Mouse (Mus musculus) hindbrain, embryonic 14.5 days (tissue): ENCODE results near the gene H2al1h. TPM values are rescaled to one million over a fixed set of nuclear protein-coding genes. Genes with fewer than 3 reads are reported as not detected.
"Not testable (repeated sequence)": the region's sequence is repeated elsewhere in the genome, so short reads cannot be mapped to it uniquely, and the experiment has no call there.

Source experiments
- ATAC-seq: fragments of 200-750 bp; cut with Nextera tagmentation; 2 replicates; pipeline ENCODE4 v1.8.0; 2017; ENCODE audit warnings: moderate number of reproducible peaks, mild to moderate bottlenecking, moderate TSS enrichment, moderate library complexity; ENCODE audit not compliant: low FRiP score
- DNase-seq: peaks from one replicate; pipeline ENCODE4 v3.0.0-alpha.2; 2015; ENCODE audit warnings: low spot score
- H3K27ac ChIP-seq: fragments of 300-500 bp; sonication (generic); 2 replicates; pipeline ENCODE4 v1.5.1; 2014; ENCODE audit warnings: mild to moderate bottlenecking, moderate library complexity
- H3K27me3 ChIP-seq: fragments of 300-500 bp; sonication (generic); 2 replicates; pipeline ENCODE4 v1.6.1; 2014; ENCODE audit warnings: mild to moderate bottlenecking, low read length, mixed read lengths; ENCODE audit not compliant: control insufficient read depth, insufficient read depth
- H3K36me3 ChIP-seq: fragments of 300-500 bp; sonication (generic); replicated peaks from 2 replicates; pipeline ENCODE4 v1.6.1; 2014; ENCODE audit not compliant: control insufficient read depth, insufficient read depth
- H3K4me1 ChIP-seq: fragments of 300-500 bp; sonication (generic); replicated peaks from 2 replicates; pipeline ENCODE4 v1.6.1; 2014; ENCODE audit warnings: antibody characterized with exemption, low read length, mixed read lengths; ENCODE audit not compliant: control insufficient read depth, insufficient read depth
- H3K4me2 ChIP-seq: fragments of 300-500 bp; sonication (generic); replicated peaks from 2 replicates; pipeline ENCODE4 v1.6.1; 2014; ENCODE audit warnings: mild to moderate bottlenecking, moderate library complexity
- H3K4me3 ChIP-seq: fragments of 300-500 bp; sonication (generic); replicated peaks from 2 replicates; pipeline ENCODE4 v1.5.1; 2014; ENCODE audit warnings: mild to moderate bottlenecking, low read length
- H3K9ac ChIP-seq: fragments of 300-500 bp; sonication (generic); 2 replicates; pipeline ENCODE4 v1.6.1; 2014
- H3K9me3 ChIP-seq: fragments of 300-500 bp; sonication (generic); 2 replicates; pipeline ENCODE4 v1.6.1; 2016; ENCODE audit warnings: low read length; ENCODE audit not compliant: control insufficient read depth
- WGBS: fragments of 180-500 bp; shearing (Covaris S2); extraction: QIAGEN DNeasy Blood & Tissue Kit; methylation state at CpG from one replicate; pipeline ENCODE4 v1.1.7; 2014; 5-methylcytosine and 5-hydroxymethylcytosine counted together
- polyA plus RNA-seq: library from polyadenylated mRNA; unstranded; fragments of >200 nt; fragmentation: Nextera tagmentation; extraction: Ambion mirVana; gene quantifications from 2 replicates; pipeline ENCODE4 v1.2.1, GENCODE M21; 2014

H2al1h gene
- polyA plus RNA-seq, 1 experiment from 2014 or later = not detected

DNA sequence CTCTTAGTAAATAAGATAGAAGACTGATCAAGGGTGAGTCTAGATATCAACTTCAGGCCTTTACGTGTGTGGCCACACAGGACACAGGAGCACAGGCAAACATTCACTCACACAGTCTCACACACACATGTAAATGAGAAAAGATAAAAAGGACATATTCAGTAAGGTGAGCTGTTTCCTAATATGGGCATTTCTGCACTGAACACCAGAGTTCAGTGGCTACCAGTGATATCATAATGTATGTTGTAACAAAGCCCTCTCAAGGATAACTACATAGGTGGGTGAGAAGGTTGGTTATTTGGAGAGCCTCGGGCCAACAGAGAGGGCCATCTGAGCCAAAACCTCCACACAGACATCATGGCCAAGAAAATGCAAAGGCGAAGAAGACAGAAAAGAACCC is 9.7 kb upstream of the H2al1h start, which contains the start of gene H2al1e:
Gene H2al1e, plus strand, starts transcription at position 301 of the 400 bp plus-strand sequence.
- not testable (repeated sequence) for H3K9ac ChIP-seq, H3K4me3 ChIP-seq, ATAC-seq, H3K36me3 ChIP-seq, H3K27me3 ChIP-seq, DNase-seq, H3K9me3 ChIP-seq, H3K27ac ChIP-seq, H3K4me2 ChIP-seq, H3K4me1 ChIP-seq
- no CpG with 5 or more reads among the region's 3 CpGs for WGBS

DNA sequence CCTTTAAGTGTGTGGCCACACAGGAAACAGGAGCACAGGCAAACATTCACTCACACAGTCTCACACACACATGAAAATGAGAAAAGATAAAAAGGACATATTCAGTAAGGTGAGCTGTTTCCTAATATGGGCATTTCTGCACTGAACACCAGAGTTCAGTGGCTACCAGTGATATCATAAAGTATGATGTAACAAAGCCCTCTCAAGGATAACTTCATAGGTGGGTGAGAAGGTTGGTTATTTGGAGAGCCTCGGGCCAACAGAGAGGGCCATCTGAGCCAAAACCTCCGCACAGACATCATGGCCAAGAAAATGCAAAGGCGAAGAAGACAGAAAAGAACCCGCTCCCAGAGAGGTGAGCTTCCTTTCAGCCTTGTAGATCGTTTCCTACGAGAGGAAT is 6.4 kb upstream of the H2al1h start, which contains the start of gene H2al1f:
Gene H2al1f, plus strand, starts transcription at position 301 of the 400 bp plus-strand sequence.
- not testable (repeated sequence) for H3K9me3 ChIP-seq, H3K9ac ChIP-seq, H3K4me3 ChIP-seq, DNase-seq, H3K4me2 ChIP-seq, H3K36me3 ChIP-seq, ATAC-seq, H3K4me1 ChIP-seq, H3K27ac ChIP-seq, H3K27me3 ChIP-seq
- WGBS = no CpG with 5 or more reads among the region's 6 CpGs

DNA sequence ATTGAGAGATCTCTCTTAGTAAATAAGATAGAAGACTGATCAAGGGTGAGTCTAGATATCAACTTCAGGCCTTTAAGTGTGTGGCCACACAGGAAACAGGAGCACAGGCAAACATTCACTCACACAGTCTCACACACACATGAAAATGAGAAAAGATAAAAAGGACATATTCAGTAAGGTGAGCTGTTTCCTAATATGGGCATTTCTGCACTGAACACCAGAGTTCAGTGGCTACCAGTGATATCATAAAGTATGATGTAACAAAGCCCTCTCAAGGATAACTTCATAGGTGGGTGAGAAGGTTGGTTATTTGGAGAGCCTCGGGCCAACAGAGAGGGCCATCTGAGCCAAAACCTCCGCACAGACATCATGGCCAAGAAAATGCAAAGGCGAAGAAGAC is 3.3 kb upstream of the H2al1h start, which contains the start of gene H2al1g:
Gene H2al1g, plus strand, starts transcription at position 301 of the 400 bp plus-strand sequence.
- not testable (repeated sequence) for H3K9me3 ChIP-seq, H3K36me3 ChIP-seq, H3K27ac ChIP-seq, H3K9ac ChIP-seq, H3K4me1 ChIP-seq, DNase-seq, H3K27me3 ChIP-seq, H3K4me3 ChIP-seq, H3K4me2 ChIP-seq, ATAC-seq
- no CpG with 5 or more reads among the region's 3 CpGs for WGBS

DNA sequence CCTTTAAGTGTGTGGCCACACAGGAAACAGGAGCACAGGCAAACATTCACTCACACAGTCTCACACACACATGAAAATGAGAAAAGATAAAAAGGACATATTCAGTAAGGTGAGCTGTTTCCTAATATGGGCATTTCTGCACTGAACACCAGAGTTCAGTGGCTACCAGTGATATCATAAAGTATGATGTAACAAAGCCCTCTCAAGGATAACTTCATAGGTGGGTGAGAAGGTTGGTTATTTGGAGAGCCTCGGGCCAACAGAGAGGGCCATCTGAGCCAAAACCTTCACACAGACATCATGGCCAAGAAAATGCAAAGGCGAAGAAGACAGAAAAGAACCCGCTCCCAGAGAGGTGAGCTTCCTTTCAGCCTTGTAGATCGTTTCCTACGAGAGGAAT is 3.1 kb downstream of the H2al1h start, which contains the start of gene H2al1i:
Gene H2al1i, plus strand, starts transcription at position 301 of the 400 bp plus-strand sequence.
- not testable (repeated sequence) for H3K9ac ChIP-seq, ATAC-seq, H3K4me3 ChIP-seq, H3K4me2 ChIP-seq, H3K27ac ChIP-seq, H3K36me3 ChIP-seq, H3K4me1 ChIP-seq, H3K9me3 ChIP-seq, DNase-seq, H3K27me3 ChIP-seq
- WGBS = no CpG with 5 or more reads among the region's 5 CpGs

DNA sequence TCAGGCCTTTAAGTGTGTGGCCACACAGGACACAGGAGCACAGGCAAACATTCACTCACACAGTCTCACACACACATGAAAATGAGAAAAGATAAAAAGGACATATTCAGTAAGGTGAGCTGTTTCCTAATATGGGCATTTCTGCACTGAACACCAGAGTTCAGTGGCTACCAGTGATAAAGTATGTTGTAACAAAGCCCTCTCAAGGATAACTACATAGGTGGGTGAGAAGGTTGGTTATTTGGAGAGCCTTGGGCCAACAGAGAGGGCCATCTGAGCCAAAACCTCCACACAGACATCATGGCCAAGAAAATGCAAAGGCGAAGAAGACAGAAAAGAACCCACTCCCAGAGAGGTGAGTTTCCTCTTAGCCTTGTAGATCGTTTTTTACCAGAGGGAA is 6.2 kb downstream of the H2al1h start, which contains the start of gene H2al1j:
Gene H2al1j, plus strand, starts transcription at position 301 of the 400 bp plus-strand sequence.
- not testable (repeated sequence) for ATAC-seq, H3K4me3 ChIP-seq, H3K27me3 ChIP-seq, H3K9ac ChIP-seq, H3K36me3 ChIP-seq, H3K4me2 ChIP-seq, DNase-seq, H3K27ac ChIP-seq, H3K9me3 ChIP-seq, H3K4me1 ChIP-seq
- 97% methylated on average over 2 of the region's 2 CpGs for WGBS

DNA sequence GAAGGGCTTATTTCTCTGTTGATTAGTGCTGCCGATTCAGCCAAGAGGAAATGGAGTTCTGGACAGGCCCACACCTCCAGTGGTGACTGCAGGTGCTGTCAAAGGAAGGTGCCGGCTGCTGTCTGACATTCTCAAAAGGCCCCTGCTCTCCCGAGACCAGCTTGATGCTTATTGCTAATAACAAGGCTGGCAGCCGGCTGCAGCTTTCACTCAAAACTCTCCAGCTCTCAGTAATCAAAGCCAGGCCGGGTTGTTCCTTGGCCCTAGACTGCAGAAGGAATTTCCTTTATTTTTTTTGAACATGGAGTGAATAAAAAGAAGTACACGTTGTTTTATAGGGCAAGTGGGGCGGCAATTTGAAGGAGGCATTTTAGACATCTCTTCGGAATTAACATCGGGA is 24.5 kb downstream of the H2al1h start:
- DNase-seq (no peak), ATAC-seq (no peak)
- 60% methylated on average over 9 of the region's 9 CpGs for WGBS

DNA sequence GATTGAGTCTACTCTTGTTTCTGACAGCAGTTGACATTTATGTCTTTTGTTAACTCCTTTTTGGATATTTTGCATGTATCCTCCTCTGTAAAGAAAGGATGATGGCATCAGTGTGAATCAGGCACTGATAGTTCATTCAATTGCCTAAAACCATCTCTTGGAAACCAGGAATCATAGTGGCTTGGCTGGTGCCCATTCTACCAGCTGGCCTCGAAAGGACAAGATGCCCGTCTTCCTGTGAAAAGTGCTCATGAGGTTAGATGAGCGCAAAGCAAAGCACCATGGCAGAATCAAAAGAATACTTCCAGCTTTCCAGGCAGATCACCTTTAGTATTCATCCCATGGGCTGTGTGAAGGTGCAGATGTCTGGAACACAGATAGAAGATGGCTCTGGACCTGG is 25.5 kb downstream of the H2al1h start:
- 0 out of 2 replicates have a peak, but pooled peaks cover 3% of the 10 kb centered on the region for H3K4me1 ChIP-seq
- 87% methylated on average over 3 of the region's 3 CpGs for WGBS
- no peak overlapping the region for H3K9ac ChIP-seq
- H3K4me3 ChIP-seq = no peak overlapping the region
- H3K27ac ChIP-seq = no peak overlapping the region
- H3K9me3 ChIP-seq = no peaks in the 10 kb centered on the region
- H3K27me3 ChIP-seq = no peaks in the 10 kb centered on the region
- no peak overlapping the region for H3K4me2 ChIP-seq
- ATAC-seq (no peak), DNase-seq (no peak)
- H3K36me3 ChIP-seq = no peaks in the 10 kb centered on the region

More for the DNA sequence above, 24.5 kb downstream of the H2al1h start:
- H3K27me3 ChIP-seq = no peaks in the 10 kb centered on the region
- 0 out of 2 replicates have a peak, but pooled peaks cover 3% of the 10 kb centered on the region for H3K4me1 ChIP-seq
- H3K9ac ChIP-seq = no peak overlapping the region
- H3K4me2 ChIP-seq = no peak overlapping the region
- no peak overlapping the region for H3K4me3 ChIP-seq
- H3K27ac ChIP-seq = no peak overlapping the region
- no peaks in the 10 kb centered on the region for H3K9me3 ChIP-seq
- H3K36me3 ChIP-seq = no peaks in the 10 kb centered on the region

DNA sequence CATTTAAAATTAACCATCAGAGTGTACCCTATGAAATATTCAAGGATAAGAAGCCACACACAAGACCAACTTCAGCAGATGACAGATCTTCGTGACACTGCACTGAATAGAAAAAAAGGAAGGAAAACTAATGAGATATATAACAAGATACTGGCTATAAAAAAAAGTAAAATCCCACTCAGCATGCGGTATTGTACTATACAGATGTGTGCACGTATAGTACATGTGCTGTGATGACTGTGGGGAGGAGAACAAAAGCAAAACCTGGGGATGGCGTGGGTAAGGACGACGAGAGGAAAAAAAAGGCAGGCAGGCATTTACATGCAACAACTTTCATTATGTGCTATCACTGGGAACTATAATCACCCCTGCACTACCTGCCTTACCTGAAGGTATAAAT is 39.5 kb downstream of the H2al1h start:
- WGBS = 81% methylated on average over 6 of the region's 6 CpGs
- no peaks in the 10 kb centered on the region for H3K9me3 ChIP-seq

DNA sequence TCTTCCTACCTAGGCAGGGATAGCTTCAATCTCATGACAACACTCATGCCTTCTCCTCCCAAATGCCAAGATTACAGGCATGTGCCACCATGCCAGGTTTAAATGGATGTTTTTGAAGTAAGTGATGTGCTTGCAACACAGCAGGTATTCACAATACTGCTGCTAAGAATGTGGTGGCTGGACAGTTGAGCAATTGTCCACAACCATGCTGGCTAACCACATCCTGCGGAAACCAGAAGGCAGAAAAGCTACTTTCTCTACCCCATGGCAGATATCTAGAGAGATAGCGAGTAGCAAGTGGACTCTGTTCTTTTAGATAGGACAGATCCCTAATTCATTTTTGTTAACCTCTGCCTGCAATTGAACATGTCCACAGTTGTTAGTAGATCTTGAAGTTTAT is 40.0 kb downstream of the H2al1h start:
- H3K9me3 ChIP-seq = no peaks in the 10 kb centered on the region
- no peak overlapping the region for H3K9ac ChIP-seq
- no peaks in the 10 kb centered on the region for H3K36me3 ChIP-seq
- H3K4me3 ChIP-seq = no peak overlapping the region
- no peak overlapping the region for H3K4me2 ChIP-seq
- H3K27me3 ChIP-seq = 0 out of 2 replicates have a peak, but pooled peaks cover 6% of the 10 kb centered on the region
- H3K27ac ChIP-seq = no peak overlapping the region
- peaks cover 5% of the 10 kb centered on the region; the same call in 1 of the 2 replicates for H3K4me1 ChIP-seq
- ATAC-seq (no peak), DNase-seq (no peak)
- WGBS = 93% methylated on average over 2 of the region's 2 CpGs

More for the DNA sequence above, 39.5 kb downstream of the H2al1h start:
- Histone ChIP-seq H3K4me1 (peaks cover 5% of the 10 kb centered on the region; the same call in 1 of the 2 replicates), H3K9ac (no peak overlapping the region), H3K4me3 (no peak overlapping the region), H3K27me3 (0 out of 2 replicates have a peak, but pooled peaks cover 6% of the 10 kb centered on the region), H3K4me2 (no peak overlapping the region), H3K27ac (no peak overlapping the region), H3K36me3 (no peaks in the 10 kb centered on the region)
- no peak for DNase-seq
- no peak for ATAC-seq
